ENCODE assay signal across 7 mouse cellular contexts in genomic region chr8:53663946-53664345, GRCm38 (mm10). TPM values are rescaled to one million over a fixed set of nuclear protein-coding genes. Genes with fewer than 3 reads are reported as not detected.
A peak's percentile ranks its signal among the peaks of the same experiment; 100 is the strongest.
DNase-seq lines count a peak whose midpoint lies in the region; TF ChIP-seq lines count a peak whose summit lies in the region.

No protein-coding gene starts in this region.

- no peaks in the 10 kb centered on the region for H3K36me3 ChIP-seq in embryonic facial prominence, embryonic 10.5 days (replicated peaks)
- H3K36me3 ChIP-seq in spleen, adult 2 months (ENCODE audit: control insufficient read depth, insufficient read depth, low read length): no peaks in the 10 kb centered on the region

- DNase-seq in urinary bladder, postnatal 14 days (ENCODE audit: low spot score): peak; percentile 70
- no peak for DNase-seq in urinary bladder, postnatal 10 days (ENCODE audit: low spot score)
- DNase-seq in adrenal gland, adult 8-10 months: peak; percentile 14
- DNase-seq in embryonic facial prominence, embryonic 10.5 days (ENCODE audit: low spot score): peak; percentile 69
- peak; percentile 61 to 83 for DNase-seq in kidney, postnatal 25 days
- DNase-seq in lung, postnatal 10 days: peak; percentile 75
- DNase-seq in spleen, adult 2 months (ENCODE audit: low read depth in 1 of 2, low spot score in 2 of 2): peak in 1 of 2 experiments; percentile 40

- 34% methylated on average over 4 of the region's 4 CpGs for WGBS in embryonic facial prominence, embryonic 10.5 days
- 28% methylated on average over 4 of the region's 4 CpGs for WGBS in spleen, adult 2 months

- no peaks in the 10 kb centered on the region for H3K9me3 ChIP-seq in embryonic facial prominence, embryonic 10.5 days

- no peak overlapping the region for H3K4me3 ChIP-seq in embryonic facial prominence, embryonic 10.5 days
- no peak overlapping the region for H3K4me3 ChIP-seq in spleen, adult 2 months (ENCODE audit: extremely low read depth, insufficient read depth, insufficient read length)

- no peak for TF ChIP-seq POLR2A in spleen, adult 2 months (IDR thresholded peaks at IDR 0.05; ENCODE audit: low read depth, low read length)

- H3K4me1 ChIP-seq in embryonic facial prominence, embryonic 10.5 days: no peaks in the 10 kb centered on the region; the same call in 1 of the 2 replicates
- H3K4me1 ChIP-seq in spleen, adult 2 months (ENCODE audit: control insufficient read depth, insufficient read depth, insufficient read length): no peaks in the 10 kb centered on the region

- H3K27ac ChIP-seq in embryonic facial prominence, embryonic 10.5 days (replicated peaks): no peak overlapping the region
- no peak overlapping the region for H3K27ac ChIP-seq in spleen, adult 2 months (ENCODE audit: insufficient read depth, low read length)

- H3K27me3 ChIP-seq in embryonic facial prominence, embryonic 10.5 days (replicated peaks; ENCODE audit: low read depth, poor library complexity, severe bottlenecking): no peaks in the 10 kb centered on the region
- H3K27me3 ChIP-seq in spleen, adult 2 months (ENCODE audit: control insufficient read depth, insufficient read depth, low read length): no peaks in the 10 kb centered on the region; the same call in 1 of the 2 replicates

- TF ChIP-seq CTCF in spleen, adult 2 months (IDR thresholded peaks at IDR 0.05; ENCODE audit: extremely low read depth, insufficient read depth, insufficient read length, insufficient replicate concordance): peak; percentile 46; the same call in 1 of the 2 replicates

RNA-seq across cellular contexts. Expression of gene Neil3, which starts 25.1 kb away (rescaled TPM):
- 1 to 10 TPM in 1 of 4 experiments, under 1 TPM in 3; 0.26 to 2.3 (median 0.48) TPM for total RNA-seq in adrenal gland, adult 8-10 months (2022)
- 23.9 and 25.3 TPM in 2 replicates for polyA plus RNA-seq in embryonic facial prominence, embryonic 10.5 days (2016; fragmentation: Nextera tagmentation; extraction: Ambion mirVana)
- 1.0 and 1.6 TPM in 2 replicates for polyA plus RNA-seq in spleen, adult 2 months (2012; rRNA removed)
